Mouse (Mus musculus) stomach, postnatal 0 days (tissue): ENCODE data around the gene Bpifa6.

ENCODE experiments used
- CTCF ChIP-seq: IDR thresholded peaks from 2 replicates; pipeline ENCODE4 v1.5.1; 2016; ENCODE audit warnings: antibody characterized with exemption, low read depth, mild to moderate bottlenecking, moderate library complexity
- EP300 ChIP-seq: optimal IDR thresholded peaks from 2 replicates; pipeline ENCODE3; 2016; ENCODE audit warnings: antibody characterized with exemption

DNA sequence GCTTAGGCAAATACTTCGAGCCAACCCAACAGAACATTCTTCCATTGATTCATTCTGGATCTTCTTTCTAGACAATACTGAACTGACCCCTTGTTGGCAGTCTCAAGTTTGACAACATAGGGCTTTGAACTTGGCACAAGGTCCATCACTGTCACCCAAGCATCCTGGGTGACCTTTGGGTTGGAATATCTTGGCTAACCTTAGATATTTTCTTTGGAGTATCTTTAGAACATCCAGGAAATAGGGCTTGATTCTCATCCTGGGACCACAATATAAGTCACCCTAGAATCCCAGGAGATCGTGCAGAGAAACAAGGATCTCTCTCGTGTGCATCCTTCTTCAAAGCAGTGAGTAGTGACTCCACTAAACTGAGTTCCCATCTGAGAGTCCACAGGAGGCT is 33.2 kb downstream of the Bpifa6 start, which contains the start of gene Bpifa2:
- TF ChIP-seq CTCF = no peak
- TF ChIP-seq EP300 = no peak
